Mouse (Mus musculus): ENCODE measurements around the gene Mtf1.

The Mtf1 gene

DNA sequence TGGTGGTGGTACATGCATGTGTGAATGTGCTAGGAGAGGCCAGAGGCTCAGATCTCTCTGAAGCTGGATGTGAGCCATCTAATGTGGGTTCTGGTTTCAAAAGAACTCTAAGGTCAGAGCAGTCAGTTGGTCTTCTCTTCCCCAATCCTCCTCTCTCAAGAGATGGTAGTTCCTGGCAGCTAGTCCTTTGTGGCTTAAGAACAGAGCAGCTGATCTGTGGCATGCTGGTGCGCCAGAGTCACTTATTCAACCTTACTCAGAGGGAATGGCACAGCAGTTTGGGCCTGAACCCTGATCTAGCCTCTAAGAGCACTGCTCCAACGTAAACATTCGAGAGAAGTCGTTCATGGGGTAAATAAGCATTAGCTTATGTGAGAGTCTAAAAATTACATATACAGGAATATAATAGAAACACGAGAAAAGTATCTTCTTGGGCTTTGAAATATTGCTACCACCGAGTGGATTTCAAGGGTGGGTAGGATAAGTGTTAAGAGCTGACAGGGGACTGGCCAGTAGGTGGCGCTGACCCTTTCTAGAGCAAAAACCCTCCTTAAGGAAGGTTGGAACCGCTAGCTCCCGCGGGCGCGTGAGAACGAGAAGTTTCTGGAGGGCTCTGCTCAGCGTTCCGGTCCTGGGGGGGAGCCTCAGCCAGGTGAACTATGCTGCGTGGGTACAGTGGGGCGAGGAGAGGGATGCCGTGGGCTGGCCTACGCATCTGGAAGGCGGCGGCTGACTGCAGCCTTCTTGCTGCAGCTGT is at the start of gene Mtf1:
Gene Mtf1 (plus strand): TSS at position 553 of the 757 bp plus-strand sequence.
- DNase-seq (ENCODE audit: low spot score): peak; percentile 68

DNA sequence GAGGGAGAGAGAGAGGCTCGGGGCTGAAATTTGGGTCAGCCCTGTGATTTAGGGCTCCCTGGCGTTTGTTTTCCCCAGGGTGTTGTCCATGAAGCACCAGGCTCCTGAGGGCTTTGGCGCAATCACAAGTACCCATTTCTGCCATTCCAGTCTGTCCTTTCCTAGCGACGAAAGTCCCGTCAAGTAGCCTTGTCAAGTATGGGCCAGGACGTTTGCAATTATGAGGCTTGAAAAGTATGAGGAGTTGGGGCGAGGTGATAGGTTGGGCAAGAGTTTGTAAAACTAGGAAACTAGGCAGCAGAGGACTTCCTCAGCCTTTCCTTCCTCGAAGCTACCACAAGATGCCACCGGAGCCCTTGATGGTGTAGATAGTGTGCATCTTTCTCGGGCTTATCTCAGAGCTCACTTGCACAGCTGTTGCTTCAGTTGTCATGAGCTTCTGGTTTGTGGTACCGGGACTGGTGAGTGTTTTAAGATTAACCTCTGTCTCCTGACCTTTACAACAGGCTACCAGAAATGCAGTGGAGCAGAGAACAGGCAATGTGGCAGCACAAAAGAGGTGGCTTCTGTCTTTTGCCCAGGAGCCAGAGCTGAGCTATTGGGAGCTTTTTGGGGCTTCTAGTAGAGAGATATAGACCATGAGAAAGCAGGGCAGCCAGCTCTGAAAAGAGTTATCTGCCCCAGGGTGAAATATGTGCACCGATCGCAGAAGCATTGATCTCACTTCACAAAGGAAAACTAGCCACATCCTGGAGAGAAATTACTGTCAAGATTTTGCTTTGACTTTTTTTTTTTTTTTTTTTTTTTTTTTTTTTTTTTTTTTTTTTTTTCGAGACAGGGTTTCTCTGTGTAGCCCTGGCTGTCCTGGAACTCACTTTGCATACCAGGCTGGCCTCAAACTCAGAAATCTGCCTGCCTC is 49.4 kb upstream of the Mtf1 start:
- no peak for DNase-seq (ENCODE audit: low spot score)

DNA sequence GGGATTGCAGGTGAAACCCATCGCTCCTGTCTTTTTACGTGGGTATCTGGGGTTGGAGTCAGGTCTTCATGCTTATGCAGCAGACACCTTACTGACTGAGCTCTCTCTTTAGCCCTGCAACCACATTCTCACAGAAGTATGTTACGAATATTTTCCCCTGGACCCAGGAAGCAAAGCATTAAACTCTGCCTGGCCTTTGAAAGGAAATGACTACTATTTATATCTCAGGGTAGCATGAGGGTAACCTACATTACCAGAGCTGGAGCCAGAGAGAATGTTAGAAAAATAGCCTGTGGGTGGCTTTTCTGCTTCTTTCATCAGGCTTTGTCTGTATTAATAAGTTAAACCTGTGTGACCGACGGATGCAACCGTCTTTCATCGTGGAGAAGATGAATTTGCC is 46.4 kb upstream of the Mtf1 start:
- DNase-seq (ENCODE audit: low spot score): no peak

DNA sequence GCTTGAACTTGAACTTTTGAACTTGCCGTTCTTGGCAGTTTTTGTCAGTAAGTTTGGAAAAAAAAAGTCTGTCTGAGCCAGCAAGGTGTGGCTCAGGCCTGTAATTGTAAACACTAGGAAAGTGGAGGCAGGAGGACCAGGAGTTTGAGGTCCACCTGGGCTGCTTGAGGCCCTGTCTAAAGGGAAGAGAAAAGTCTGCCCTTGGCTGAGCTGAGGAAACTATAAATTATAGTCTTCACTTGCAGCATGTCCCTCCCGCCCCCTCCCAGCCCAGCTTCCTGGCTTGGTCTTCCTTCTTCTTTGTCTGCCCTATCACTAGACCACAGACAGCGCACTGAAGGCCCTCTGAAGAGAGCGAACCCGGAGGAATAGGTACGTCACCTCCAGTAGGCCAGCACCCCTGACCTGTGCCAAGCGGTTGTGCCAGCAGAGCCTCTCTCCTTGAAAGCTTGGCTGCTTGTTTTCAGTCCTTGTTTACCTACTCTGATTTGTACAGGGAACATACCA is 42.5 kb upstream of the Mtf1 start:
- DNase-seq (ENCODE audit: low spot score): no peak

DNA sequence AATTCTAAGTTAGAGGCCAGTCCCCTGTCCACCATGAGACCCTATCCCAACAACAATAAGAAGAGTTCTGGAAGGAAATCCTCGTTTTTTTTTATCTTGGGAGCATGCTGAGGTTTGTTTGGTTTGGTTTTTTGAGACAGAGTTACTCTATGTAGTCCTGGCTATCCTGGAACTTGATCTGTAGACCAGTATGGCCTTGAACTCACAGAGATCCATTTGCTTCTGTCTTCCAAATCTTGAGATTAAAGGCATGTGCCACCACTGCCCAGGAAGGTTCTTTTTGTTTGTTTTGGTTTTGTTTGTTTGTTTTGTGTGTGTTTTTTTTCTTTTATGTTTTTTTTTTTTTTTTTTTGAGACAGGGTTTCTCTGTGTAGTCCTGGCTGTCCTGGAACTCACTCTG is 40.7 kb upstream of the Mtf1 start:
- no peak for DNase-seq (ENCODE audit: low spot score)

DNA sequence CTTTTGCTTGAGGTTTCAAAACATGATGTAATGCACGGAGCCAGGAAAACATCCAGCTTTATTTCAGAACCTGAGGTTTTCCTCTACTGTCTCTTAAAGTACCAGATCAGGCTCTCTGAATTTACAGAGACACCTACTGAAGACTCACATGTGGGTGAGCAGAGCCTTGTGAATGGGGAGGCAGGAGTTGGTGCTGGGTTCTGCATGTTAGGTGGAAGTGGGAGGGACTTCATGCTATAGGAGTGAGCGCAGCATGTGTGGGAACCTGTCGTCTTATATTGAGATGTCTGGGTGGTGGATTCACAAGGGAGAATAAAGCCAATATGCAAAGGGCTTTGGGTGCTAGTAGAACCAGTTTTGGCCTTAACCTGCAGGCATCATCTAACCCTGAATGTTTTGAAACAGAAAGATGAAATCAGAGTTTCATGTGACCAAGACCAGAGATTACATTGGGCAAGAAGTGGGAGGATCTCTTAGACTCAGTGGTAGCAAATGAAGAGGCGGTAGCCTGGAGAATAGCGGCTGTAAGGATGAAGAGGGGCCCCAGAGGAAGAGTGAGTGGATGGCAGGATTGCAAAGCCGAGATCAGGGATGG is 38.9 kb upstream of the Mtf1 start:
- DNase-seq (ENCODE audit: low spot score): no peak

DNA sequence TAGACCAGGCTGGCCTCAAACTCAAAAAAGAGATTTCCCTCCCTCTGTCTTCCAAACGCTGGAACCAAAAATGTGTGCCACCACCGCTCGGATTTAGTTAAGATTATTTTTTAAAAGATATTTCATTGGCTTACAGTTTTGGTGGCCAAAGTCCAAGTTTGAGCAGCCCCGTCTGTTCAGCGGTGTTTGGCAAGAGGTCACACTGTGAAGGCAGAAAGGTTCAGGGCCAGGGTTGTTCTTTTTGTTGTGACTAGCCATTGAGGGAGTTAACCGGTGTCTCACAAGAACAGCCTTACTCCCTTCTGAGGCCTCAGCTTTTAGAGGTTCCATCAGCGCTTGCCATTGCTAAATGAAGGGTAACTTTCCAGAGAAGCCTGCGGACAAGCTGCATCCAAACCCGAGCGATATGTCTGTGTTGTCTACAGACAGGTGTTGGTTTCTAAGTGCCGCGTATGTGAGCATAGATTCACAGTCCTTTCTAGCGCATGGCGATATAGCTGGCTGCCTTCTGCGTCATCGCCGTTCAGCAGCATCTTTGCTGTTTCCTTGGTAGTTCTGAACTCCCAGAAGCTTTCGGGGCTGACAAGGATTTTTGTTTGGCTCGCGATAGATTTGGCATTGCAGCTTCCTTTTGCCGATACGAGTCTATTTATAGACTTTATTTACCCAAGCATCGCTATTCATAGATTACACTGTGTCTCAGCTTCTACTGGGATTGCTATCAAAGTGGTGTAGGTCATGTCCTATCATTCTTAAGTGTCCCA is 35.9 kb upstream of the Mtf1 start:
- peak; percentile 30 for DNase-seq (ENCODE audit: low spot score)

DNA sequence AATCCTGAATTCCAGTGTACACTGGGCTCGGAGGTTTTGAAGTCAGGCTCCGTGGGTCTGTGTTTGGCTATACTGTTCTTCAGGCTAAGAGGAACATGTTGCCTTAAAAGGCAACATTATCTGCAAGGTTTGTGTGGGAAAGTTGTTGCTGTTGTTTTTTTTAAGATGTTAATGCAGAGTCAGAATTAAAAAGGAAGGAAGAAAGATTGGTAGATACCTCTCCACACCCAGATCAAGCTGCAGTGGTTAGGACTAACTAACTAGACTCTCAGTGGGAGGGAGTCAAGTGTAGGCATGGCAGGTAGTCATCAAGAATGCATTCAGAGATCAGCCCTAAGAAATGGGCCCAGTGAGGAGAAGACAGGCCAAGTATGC is 35.4 kb upstream of the Mtf1 start:
- DNase-seq (ENCODE audit: low spot score): no peak

DNA sequence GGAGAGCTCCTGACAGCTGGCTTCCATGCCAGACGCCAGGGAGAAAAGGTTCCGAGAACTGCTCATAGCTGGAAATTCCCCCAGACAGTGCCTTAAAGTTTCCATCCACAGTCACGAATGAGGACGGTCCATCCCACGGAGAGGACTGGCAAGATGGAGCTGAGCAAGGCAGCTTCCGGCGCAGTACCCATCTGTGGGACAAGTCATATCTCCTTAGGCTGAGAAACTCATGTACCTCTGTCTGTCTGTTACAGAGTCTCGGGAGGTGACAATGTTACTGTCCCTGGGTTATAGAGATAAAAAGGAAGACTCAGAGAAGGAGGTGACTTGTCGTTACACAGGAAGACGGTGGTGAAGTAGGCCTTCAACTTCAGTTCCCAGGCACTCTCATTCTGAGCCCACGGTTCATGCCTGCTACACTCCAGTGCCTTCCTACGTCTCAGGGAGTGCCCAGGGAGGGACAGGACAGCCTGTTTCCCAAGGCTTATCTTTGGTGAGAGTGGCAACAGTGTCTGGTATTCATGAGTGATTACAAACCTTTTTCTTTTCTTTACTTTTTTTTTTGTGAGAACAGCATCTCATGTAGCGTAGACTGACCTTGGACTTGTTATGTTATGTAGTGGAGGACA is 32.8 kb upstream of the Mtf1 start:
- DNase-seq (ENCODE audit: low spot score): no peak

DNA sequence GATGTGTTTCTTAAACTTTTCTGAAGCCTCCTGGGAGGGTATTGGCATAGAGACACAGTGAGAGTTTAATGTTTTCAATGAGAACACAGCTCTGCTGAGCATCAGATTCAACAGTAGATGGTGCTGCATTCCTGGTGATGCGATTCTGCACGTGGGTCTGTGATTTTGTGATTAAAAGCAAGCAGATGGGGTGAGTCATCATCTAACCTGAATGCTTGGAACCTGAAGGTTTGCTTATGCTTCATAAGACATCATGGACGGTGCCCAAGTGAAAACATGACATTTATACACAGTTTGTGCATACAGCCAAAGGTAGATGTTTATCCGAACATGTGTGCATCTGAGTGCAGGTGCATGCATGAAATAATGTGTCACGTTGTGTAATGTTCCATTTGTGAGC is 31.3 kb upstream of the Mtf1 start:
- no peak for DNase-seq (ENCODE audit: low spot score)

DNA sequence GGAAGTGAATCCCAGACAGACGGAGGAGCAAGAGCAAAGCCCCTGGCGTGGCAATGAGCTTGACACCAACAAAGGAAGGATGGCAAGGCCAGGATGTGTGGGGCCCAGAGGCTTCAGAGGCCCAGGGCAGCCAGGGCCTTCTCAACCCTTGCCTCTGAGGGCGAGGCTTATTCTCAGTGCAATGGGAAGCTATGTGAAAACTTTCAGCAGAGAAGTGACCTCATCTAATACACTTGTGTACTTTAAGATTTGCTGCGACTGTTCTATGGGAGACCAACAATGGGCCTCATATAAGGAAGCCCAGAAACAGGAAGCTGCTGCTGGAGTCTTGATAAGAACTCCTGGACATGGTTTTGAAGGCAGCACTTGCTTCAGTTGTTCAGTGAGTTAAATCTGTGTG is 29.8 kb upstream of the Mtf1 start:
- DNase-seq (ENCODE audit: low spot score): no peak

DNA sequence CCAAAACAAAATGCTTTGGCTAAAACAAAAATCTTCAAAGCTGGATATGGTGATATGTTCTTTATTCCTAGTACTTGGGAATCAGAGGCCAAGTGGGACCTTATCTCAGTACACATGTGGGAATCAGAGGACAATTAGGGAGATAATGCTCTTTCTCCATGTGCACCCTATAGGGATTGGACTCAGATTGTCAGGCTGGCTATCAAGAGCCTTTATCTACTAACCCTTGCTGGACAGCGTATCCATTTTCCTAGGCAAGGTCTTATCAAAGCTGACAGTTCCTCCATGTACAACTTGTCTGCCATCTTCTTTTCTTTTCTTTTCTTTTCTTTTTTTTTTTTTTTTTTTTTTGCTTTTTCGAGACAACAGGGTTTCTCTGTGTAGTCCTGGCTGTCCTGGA is 28.5 kb upstream of the Mtf1 start:
- DNase-seq (ENCODE audit: low spot score): no peak

DNA sequence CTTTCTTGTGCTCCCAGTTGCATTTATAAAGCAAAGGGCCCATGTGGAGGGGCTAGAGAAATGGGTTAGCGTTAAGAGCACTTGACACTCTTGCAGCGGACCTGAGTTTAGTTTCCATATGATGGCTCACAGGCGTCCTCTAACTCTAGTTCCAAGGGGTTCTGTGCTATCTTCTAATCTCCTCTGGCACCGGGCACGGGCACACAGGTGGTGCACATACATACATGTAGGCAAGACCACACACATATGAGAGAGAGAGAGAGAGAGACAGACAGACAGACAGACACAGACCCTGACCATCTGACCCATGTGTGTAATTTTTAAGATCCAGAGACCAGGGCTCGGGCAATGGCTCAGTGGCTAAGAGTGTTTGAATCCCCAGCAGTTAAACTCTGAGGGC is 27.9 kb upstream of the Mtf1 start:
- DNase-seq (ENCODE audit: low spot score): no peak

DNA sequence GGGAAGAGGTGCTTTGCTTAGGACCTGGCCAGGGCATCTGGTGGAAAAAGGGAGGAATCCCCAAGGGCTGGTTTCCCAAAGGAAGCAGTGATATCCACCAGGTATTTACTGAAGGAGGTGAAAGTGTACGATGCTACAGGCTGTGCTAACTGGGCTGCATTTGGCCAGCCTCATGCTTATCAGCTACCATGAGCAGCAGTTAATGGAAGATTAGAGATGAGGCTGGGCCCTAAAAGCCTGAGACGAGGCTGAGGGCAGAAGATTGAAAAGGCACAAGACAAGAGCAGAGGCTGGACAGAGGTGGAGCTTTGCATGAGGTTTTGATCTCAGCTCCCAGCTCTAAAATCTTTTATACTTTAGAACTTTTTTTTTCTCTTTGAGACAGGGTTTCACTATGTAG is 27.5 kb upstream of the Mtf1 start:
- DNase-seq (ENCODE audit: low spot score): no peak

DNA sequence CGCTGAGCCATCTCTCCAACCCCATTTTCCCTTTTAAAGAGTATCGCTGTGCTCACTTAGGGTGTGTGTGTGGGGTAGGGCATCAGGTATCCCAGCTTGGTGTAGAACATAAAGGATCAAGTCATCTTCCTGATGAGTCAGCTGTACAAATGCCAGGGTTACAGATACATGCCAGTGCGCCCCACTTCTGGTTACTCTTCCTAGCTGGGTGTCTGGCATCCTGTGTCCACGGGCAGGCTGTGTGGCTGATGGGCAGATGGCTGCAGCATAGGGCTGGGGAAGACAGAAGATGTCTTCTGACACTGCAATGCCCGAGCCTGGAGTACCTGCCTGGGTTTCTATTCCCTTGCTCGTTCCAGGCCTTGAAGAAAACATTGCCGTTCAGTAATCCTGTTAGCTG is 20.5 kb upstream of the Mtf1 start:
- DNase-seq (ENCODE audit: low spot score): no peak

DNA sequence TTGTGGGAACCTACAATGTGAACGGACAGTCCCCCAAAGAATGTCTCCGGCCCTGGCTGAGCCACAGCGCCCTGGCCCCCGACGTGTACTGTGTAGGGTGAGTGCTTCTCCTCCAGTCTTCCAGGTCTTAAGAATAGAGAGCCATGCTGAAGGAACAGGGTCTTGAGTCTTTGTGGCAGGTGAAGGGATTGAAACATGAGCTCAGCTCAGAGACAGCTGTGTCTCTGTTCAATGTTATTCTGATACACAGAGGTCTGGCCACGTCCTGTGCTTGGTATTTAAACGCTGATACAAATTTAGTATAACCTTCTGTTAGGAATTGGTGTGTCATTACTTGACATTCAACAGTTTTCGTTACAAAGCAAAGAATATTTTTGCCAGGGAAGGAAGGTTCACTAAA is 19.5 kb upstream of the Mtf1 start:
- no peak for DNase-seq (ENCODE audit: low spot score)

DNA sequence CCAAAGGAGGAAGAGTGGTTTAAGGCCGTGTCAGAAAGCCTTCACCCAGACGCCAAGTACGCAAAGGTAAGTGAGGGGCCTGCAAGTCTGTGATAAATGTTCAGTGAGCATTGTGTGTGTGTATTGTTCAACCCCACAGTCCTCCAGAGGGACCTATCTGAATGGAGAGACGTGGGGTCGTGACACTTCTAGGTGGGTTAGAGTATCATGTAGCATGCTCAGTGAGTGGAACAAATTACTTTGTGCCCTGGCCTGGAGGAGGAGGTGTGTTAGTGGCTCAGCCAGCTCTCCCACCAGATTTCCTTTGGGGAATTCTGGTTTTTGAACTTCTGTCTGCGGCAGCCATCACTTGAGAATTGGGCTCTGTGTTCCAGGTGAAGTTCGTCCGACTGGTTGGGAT is 18.0 kb upstream of the Mtf1 start:
- DNase-seq (ENCODE audit: low spot score): no peak

DNA sequence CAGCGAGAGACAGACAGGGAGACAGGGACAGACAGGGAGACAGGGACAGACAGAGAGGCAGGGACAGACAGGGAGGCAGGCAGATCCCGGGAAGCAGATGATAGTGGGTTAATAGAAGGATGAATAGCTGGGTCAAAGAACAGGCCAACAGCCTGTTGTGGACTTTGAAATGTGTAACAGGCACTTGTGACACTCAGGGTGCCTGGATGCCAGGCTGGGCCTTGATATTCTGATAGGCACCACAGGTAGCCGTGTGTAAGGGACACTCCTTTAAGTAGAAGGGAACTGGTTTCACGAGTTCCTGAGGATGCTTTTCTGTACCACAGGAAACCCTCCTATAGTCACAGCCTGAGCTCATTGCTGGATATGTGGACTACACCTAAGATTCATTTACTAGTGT is 11.9 kb upstream of the Mtf1 start:
- no peak for DNase-seq (ENCODE audit: low spot score)

DNA sequence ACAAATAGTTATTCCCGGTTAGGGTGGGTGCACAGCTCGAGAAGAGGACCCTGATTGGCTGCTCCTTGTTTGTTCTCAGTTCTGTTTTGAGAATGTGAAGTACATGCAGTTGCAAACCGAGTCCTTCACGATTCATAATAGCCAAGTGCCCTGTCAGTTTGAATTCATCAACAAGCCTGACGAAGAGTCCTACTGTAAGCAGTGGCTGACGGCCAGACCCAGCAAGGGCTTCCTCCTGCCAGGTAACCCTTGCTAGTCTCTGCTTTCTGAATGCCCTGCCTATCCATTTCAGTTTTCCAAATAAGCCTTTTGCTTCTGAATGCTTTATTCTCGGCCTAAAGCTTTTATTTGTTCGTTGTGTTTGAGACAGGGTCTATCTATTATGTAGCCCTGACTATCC is 9.8 kb upstream of the Mtf1 start:
- DNase-seq (ENCODE audit: low spot score): no peak

DNA sequence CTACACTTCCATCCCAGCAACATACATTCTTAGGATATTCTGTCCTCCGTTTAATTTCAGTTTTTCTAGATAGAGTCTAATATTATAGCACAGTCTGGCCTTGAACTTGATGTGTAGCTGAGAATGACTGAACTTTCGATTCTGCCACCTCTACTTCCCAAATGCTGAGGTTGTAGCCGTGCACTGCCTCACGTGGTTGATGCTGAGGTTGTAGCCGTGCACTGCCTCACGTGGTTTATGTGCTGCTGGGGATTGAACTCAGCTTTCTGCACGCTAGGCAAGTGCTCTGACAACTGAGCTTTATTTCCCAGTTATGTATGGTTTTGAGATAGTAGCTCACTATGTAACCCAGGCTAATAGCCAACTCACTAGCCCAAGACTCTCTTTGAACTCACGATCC is 5.8 kb upstream of the Mtf1 start:
- no peak for DNase-seq (ENCODE audit: low spot score)

DNA sequence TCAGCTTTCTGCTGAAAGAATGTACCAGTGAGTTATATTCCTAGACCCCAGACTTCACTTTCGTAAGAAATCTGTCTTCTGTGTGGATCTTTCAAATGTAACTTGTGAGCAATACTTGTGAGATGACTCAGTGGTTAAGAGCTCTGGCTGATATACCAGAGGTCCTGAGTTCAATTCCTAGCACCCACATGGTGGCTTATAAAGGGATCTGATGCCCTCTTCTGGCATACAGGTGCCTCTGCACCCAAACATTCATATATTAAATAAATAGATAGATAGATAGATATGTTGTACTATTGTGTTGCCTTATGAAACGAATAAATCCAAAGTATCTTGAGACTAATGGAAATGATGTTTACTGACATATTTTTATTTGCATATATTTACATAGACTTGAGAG is 5.0 kb upstream of the Mtf1 start:
- DNase-seq (ENCODE audit: low spot score): no peak

Measured in ovary, adult 18-20 months (tissue).